Mouse (Mus musculus): Measurements from ENCODE around the gene Dnajc11. TPM values are rescaled to one million over a fixed set of nuclear protein-coding genes. Genes with fewer than 3 reads are reported as not detected.
A peak's percentile ranks its signal among the peaks of the same experiment; 100 is the strongest.

Gene Dnajc11
- total and polyA plus RNA-seq, 2 experiments from 2014 or later, result 75.9 to 88.5 TPM

DNA sequence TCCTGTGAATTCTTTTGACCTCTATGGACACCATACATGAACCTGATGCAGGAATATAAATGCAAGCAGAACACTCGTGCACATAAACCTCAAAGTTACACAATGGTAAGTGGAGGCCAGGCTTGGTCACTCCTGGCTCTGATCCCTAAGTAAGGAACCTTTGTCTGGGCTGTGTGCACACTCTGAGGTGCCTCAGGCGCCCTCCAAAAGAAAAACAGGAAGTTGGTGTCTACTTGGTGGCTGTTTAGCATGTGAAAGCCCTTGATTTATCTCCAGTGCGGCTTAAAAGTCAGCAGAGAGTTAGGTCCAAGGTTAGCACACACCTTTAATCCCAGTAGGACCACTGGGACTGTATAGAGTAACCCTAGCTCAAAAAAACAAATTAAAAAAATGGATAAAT, 66.0 kb downstream of the Dnajc11 start:
- Histone ChIP-seq H3K4me2 (ENCODE audit: low read depth, low read length, poor library complexity, severe bottlenecking) (no peak overlapping the region), H3K36me3 (ENCODE audit: insufficient read depth, low read length) (no peaks in the 10 kb centered on the region), H3K27ac (ENCODE audit: low read depth, low read length) (no peak overlapping the region), H3K4me3 (ENCODE audit: low read depth, low read length) (no peak overlapping the region), H3K9me3 (ENCODE audit: low read length) (no peaks in the 10 kb centered on the region), H3K27me3 (ENCODE audit: insufficient read depth, low read length) (no peaks in the 10 kb centered on the region), H3K9ac (replicated peaks; ENCODE audit: low read length, poor library complexity, severe bottlenecking) (no peak overlapping the region), H3K4me1 (ENCODE audit: insufficient read depth, low read length) (0 out of 2 replicates have a peak, but pooled peaks cover 6% of the 10 kb centered on the region)
- WGBS, result 71% methylated on average over 3 of the region's 3 CpGs
- no peak for DNase-seq (ENCODE audit: low spot score)
- TF ChIP-seq CTCF (IDR thresholded peaks at IDR 0.05), result no peak
- no peak for ATAC-seq (ENCODE audit: low FRiP score)

- no peak overlapping the region for H3K4me2 ChIP-seq (ENCODE audit: low read depth, low read length, poor library complexity, severe bottlenecking)
- 48% methylated on average over 4 of the region's 4 CpGs for WGBS
- DNase-seq (ENCODE audit: low spot score) (no peak), ATAC-seq (ENCODE audit: low FRiP score) (no peak)
- H3K9ac ChIP-seq (replicated peaks; ENCODE audit: low read length, poor library complexity, severe bottlenecking), result no peak overlapping the region
- no peak for TF ChIP-seq CTCF (IDR thresholded peaks at IDR 0.05)
- H3K4me1 ChIP-seq (ENCODE audit: insufficient read depth, low read length), result 0 out of 2 replicates have a peak, but pooled peaks cover 5% of the 10 kb centered on the region
- no peaks in the 10 kb centered on the region for H3K9me3 ChIP-seq (ENCODE audit: low read length)
- H3K27me3 ChIP-seq (ENCODE audit: insufficient read depth, low read length), result no peaks in the 10 kb centered on the region
- no peaks in the 10 kb centered on the region for H3K36me3 ChIP-seq (ENCODE audit: insufficient read depth, low read length)
- no peak overlapping the region for H3K4me3 ChIP-seq (ENCODE audit: low read depth, low read length)
- H3K27ac ChIP-seq (ENCODE audit: low read depth, low read length), result no peak overlapping the region
These were observed 67.4 kb downstream of the Dnajc11 start for GRCm38 (mm10) chr4:152000906-152001305.

DNA sequence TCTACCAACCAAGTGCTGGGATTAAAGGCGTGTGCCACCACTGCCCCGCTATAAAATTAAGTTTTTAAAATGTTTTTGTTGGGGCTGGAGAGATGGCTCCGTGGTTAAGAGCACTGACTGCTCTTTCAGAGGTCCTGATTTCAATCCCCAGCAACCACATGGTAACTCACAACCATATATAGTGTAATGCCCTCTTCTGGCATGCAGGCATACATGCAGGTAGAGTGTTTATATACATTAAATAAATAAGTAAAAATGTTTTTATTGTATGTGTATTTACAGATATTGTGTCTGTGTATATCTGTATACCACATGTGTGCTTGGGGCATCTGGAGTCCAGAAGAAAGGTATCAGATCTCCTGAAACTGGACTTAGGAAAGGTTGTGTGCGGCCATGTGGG, 67.8 kb downstream of the Dnajc11 start:
- Histone ChIP-seq H3K27ac (ENCODE audit: low read depth, low read length) (no peak overlapping the region), H3K9me3 (ENCODE audit: low read length) (no peaks in the 10 kb centered on the region), H3K4me3 (ENCODE audit: low read depth, low read length) (no peak overlapping the region), H3K9ac (replicated peaks; ENCODE audit: low read length, poor library complexity, severe bottlenecking) (no peak overlapping the region), H3K27me3 (ENCODE audit: insufficient read depth, low read length) (0 out of 2 replicates have a peak, but pooled peaks cover 2% of the 10 kb centered on the region), H3K36me3 (ENCODE audit: insufficient read depth, low read length) (no peaks in the 10 kb centered on the region), H3K4me1 (ENCODE audit: insufficient read depth, low read length) (0 out of 2 replicates have a peak, but pooled peaks cover 5% of the 10 kb centered on the region), H3K4me2 (ENCODE audit: low read depth, low read length, poor library complexity, severe bottlenecking) (no peak overlapping the region)
- 64% methylated on average over 4 of the region's 4 CpGs for WGBS
- peak; percentile 24 for TF ChIP-seq CTCF (IDR thresholded peaks at IDR 0.05)
- no peak for ATAC-seq (ENCODE audit: low FRiP score)
- DNase-seq (ENCODE audit: low spot score), result no peak

DNA sequence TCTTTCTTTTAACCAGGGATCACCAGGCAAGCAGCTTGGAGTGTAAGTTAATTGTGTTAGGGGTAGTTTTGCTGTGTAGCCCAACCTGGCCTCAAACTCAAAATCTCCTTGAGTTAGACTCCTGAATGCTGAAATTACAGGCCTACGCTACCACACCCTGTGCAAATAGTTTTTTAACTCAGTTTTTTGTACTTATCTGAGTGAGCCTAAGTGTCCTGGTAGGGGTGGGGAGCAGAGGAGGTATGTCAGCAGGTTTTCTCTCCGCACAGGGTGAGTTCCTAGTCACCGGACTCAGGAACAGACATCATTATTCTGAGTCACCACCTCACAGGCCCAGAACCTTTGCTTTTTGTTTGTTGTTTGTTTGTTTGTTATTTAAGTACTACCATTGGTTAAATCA, 68.6 kb downstream of the Dnajc11 start:
- Histone ChIP-seq H3K9me3 (ENCODE audit: low read length) (no peaks in the 10 kb centered on the region), H3K4me1 (ENCODE audit: insufficient read depth, low read length) (0 out of 2 replicates have a peak, but pooled peaks cover 5% of the 10 kb centered on the region), H3K36me3 (ENCODE audit: insufficient read depth, low read length) (no peaks in the 10 kb centered on the region), H3K27me3 (ENCODE audit: insufficient read depth, low read length) (peaks cover 9% of the 10 kb centered on the region; the same call in 1 of the 2 replicates), H3K4me3 (ENCODE audit: low read depth, low read length) (no peak overlapping the region), H3K27ac (ENCODE audit: low read depth, low read length) (no peak overlapping the region), H3K9ac (replicated peaks; ENCODE audit: low read length, poor library complexity, severe bottlenecking) (no peak overlapping the region), H3K4me2 (ENCODE audit: low read depth, low read length, poor library complexity, severe bottlenecking) (no peak overlapping the region)
- WGBS, result 88% methylated on average over 3 of the region's 3 CpGs
- ATAC-seq (ENCODE audit: low FRiP score) (no peak), DNase-seq (ENCODE audit: low spot score) (no peak)
- TF ChIP-seq CTCF (IDR thresholded peaks at IDR 0.05), result no peak

DNA sequence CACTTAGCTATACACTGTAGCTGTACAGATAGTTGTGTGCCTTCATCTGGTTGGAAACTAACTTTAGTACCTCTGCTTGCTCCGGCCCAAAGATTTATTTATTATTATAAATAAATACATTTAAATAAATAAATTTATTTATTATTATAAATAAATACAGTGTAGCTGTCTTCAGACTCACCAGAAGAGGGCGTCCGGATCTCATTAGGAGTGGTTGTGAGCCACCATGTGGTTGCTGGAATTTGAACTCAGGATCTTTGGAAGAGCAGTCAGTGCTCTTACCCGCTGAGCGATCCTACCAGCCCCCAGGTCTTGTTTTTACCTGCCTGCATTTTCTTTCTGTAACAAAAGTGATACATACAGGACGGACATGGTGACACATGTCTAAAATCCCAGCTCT, 72.6 kb downstream of the Dnajc11 start:
- H3K4me2 ChIP-seq (ENCODE audit: low read depth, low read length, poor library complexity, severe bottlenecking), result no peak overlapping the region

DNA sequence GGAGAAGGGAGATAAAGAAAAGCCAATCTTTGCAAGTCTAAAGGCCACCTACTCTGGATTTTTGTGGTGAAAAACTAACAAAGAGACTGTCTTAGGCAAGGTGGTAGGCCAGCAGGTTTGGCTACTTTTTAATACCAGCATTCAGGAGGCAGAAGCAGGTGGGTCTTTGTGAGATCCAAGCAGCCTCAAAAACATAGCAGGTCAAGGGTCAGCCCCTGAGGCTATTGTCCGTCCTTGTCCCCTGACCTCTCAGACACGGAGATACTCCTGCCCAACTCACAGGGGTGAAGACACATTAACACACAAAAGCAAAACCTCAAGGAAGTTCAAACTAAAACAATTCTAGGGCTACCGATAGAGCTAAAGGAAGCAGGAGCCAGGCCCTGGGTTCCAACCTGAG, 73.3 kb downstream of the Dnajc11 start:
- Histone ChIP-seq H3K4me3 (ENCODE audit: low read depth, low read length) (no peak overlapping the region), H3K4me1 (ENCODE audit: insufficient read depth, low read length) (peaks cover 11% of the 10 kb centered on the region; the same call in 1 of the 2 replicates), H3K27me3 (ENCODE audit: insufficient read depth, low read length) (peaks cover 21% of the 10 kb centered on the region), H3K4me2 (ENCODE audit: low read depth, low read length, poor library complexity, severe bottlenecking) (no peak overlapping the region), H3K9ac (replicated peaks; ENCODE audit: low read length, poor library complexity, severe bottlenecking) (no peak overlapping the region), H3K27ac (ENCODE audit: low read depth, low read length) (no peak overlapping the region), H3K36me3 (ENCODE audit: insufficient read depth, low read length) (no peaks in the 10 kb centered on the region), H3K9me3 (ENCODE audit: low read length) (no peaks in the 10 kb centered on the region)
- 21% methylated on average over 3 of the region's 3 CpGs for WGBS
- no peak for TF ChIP-seq CTCF (IDR thresholded peaks at IDR 0.05)
- no peak for ATAC-seq (ENCODE audit: low FRiP score)
- no peak for DNase-seq (ENCODE audit: low spot score)

More for the DNA sequence above, 72.6 kb downstream of the Dnajc11 start:
- Histone ChIP-seq H3K9me3 (ENCODE audit: low read length) (no peaks in the 10 kb centered on the region), H3K27me3 (ENCODE audit: insufficient read depth, low read length) (peaks cover 21% of the 10 kb centered on the region), H3K27ac (ENCODE audit: low read depth, low read length) (no peak overlapping the region), H3K4me3 (ENCODE audit: low read depth, low read length) (no peak overlapping the region), H3K9ac (replicated peaks; ENCODE audit: low read length, poor library complexity, severe bottlenecking) (no peak overlapping the region), H3K4me1 (ENCODE audit: insufficient read depth, low read length) (peaks cover 11% of the 10 kb centered on the region; the same call in 1 of the 2 replicates), H3K36me3 (ENCODE audit: insufficient read depth, low read length) (no peaks in the 10 kb centered on the region)
- DNase-seq (ENCODE audit: low spot score), result no peak
- 80% methylated on average over 6 of the region's 6 CpGs for WGBS
- no peak for ATAC-seq (ENCODE audit: low FRiP score)
- peak; percentile 34; the same call in 1 of the 2 replicates for TF ChIP-seq CTCF (IDR thresholded peaks at IDR 0.05)
